Mouse (Mus musculus) retina, embryonic 14.5 days (tissue): ENCODE measurements around the gene Itpr1.

ENCODE experiments used
- DNase-seq: peaks from one replicate; pipeline ENCODE4 v3.0.0-alpha.2; 2015; ENCODE audit warnings: low spot score

The Itpr1 gene

GRCm38 (mm10) chr6:108401412-108401955 lies 188.6 kb downstream of the Itpr1 start:
- no peak for DNase-seq

GRCm38 (mm10) chr6:108404736-108405135 lies 191.8 kb downstream of the Itpr1 start:
- no peak for DNase-seq

GRCm38 (mm10) chr6:108408053-108408452 lies 195.2 kb downstream of the Itpr1 start:
- DNase-seq: peak; percentile 89

GRCm38 (mm10) chr6:108408726-108409125 lies 195.8 kb downstream of the Itpr1 start:
- no peak for DNase-seq

- no peak for DNase-seq
Measured at GRCm38 (mm10) chr6:108410771-108411170, 197.9 kb downstream of the Itpr1 start.

- no peak for DNase-seq
Measured at GRCm38 (mm10) chr6:108411201-108411600, 198.3 kb downstream of the Itpr1 start.

- DNase-seq: no peak
Measured at GRCm38 (mm10) chr6:108413006-108413405, 200.1 kb downstream of the Itpr1 start.

- no peak for DNase-seq
Measured at GRCm38 (mm10) chr6:108413593-108413992, 200.7 kb downstream of the Itpr1 start.

GRCm38 (mm10) chr6:108415847-108416246 lies 203.0 kb downstream of the Itpr1 start:
- no peak for DNase-seq

- peak; percentile 72 for DNase-seq
Measured at GRCm38 (mm10) chr6:108417508-108417907, 204.6 kb downstream of the Itpr1 start.

- no peak for DNase-seq
Measured at GRCm38 (mm10) chr6:108418218-108418617, 205.3 kb downstream of the Itpr1 start.

- no peak for DNase-seq
Measured at GRCm38 (mm10) chr6:108424749-108425584, 212.1 kb downstream of the Itpr1 start.

GRCm38 (mm10) chr6:108426789-108427188 lies 213.9 kb downstream of the Itpr1 start:
- peak; percentile 78 for DNase-seq

GRCm38 (mm10) chr6:108428383-108428782 lies 215.5 kb downstream of the Itpr1 start:
- no peak for DNase-seq

GRCm38 (mm10) chr6:108429950-108430349 lies 217.1 kb downstream of the Itpr1 start:
- DNase-seq: no peak

- DNase-seq: no peak
Measured at GRCm38 (mm10) chr6:108431193-108431592, 218.3 kb downstream of the Itpr1 start.

- no peak for DNase-seq
Measured at GRCm38 (mm10) chr6:108432836-108433235, 219.9 kb downstream of the Itpr1 start.

- DNase-seq: no peak
Measured at GRCm38 (mm10) chr6:108434816-108435215, 221.9 kb downstream of the Itpr1 start.

GRCm38 (mm10) chr6:108435467-108435866 lies 222.6 kb downstream of the Itpr1 start:
- no peak for DNase-seq

GRCm38 (mm10) chr6:108436608-108437007 lies 223.7 kb downstream of the Itpr1 start:
- no peak for DNase-seq

GRCm38 (mm10) chr6:108441290-108441689 lies 228.4 kb downstream of the Itpr1 start:
- no peak for DNase-seq

- no peak for DNase-seq
Measured at GRCm38 (mm10) chr6:108442291-108442690, 229.4 kb downstream of the Itpr1 start.

GRCm38 (mm10) chr6:108444435-108444834 lies 231.5 kb downstream of the Itpr1 start:
- DNase-seq: no peak

GRCm38 (mm10) chr6:108445006-108445405 lies 232.1 kb downstream of the Itpr1 start:
- no peak for DNase-seq
